Mouse (Mus musculus) cerebral cortex, adult 2 months (tissue): ENCODE data around the gene Nkg7.

ENCODE experiments used
- WGBS: fragments of 180-500 bp; shearing (Covaris S2); methylation state at CpG from one replicate; pipeline ENCODE4 v1.1.7; 2018; 5-methylcytosine and 5-hydroxymethylcytosine counted together

The Nkg7 gene

GRCm38 (mm10) chr7:43447801-43448200 lies 10.9 kb downstream of the Nkg7 start:
- 69% methylated on average over 4 of the region's 4 CpGs for WGBS

DNA sequence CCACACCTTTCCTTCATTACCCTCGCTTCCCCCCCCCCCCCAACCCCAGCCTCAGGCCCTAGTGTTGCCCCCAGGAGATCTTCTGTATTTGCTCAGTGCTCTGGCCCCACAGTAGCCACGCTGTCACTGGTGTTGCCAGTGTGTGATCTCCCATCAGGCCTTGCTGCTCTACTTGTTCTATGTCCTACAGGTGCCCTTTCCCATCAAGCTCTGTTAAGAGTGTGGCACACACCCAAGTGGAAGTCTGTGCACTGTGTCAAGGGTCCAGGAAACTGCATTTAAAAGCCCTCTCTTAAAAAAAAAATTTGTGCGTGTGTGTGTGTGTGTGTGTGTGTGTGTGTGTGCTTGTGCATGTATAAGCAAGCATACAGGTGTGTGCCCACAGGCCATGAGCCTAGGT lies 11.4 kb downstream of the Nkg7 start:
- WGBS, result 95% methylated on average over 3 of the region's 3 CpGs

DNA sequence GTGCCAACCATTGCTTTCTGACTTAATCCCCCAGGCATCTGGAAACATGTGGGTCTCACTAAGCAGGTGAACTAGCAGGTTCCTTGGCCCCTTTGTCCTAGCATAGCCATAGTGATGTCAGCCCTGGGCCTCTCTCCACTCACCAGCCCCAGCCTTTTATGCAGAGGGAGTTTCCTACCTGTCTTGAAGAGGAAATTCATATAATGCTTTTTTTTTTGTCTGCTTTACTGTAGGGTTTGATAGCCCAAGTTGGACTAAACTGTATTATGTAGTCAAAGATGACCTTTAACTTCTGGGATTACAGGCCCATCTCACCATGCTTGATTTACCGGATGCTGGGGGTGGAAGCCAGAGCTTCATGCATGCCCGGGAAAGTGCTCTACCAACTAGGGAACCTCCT lies 12.9 kb downstream of the Nkg7 start:
- WGBS, result 100% methylated on average over 2 of the region's 2 CpGs

GRCm38 (mm10) chr7:43451726-43452125 lies 14.9 kb downstream of the Nkg7 start:
- WGBS, result 90% methylated on average over 11 of the region's 11 CpGs

- 56% methylated on average over 4 of the region's 4 CpGs for WGBS
Observed at GRCm38 (mm10) chr7:43452609-43453008, 15.7 kb downstream of the Nkg7 start.

DNA sequence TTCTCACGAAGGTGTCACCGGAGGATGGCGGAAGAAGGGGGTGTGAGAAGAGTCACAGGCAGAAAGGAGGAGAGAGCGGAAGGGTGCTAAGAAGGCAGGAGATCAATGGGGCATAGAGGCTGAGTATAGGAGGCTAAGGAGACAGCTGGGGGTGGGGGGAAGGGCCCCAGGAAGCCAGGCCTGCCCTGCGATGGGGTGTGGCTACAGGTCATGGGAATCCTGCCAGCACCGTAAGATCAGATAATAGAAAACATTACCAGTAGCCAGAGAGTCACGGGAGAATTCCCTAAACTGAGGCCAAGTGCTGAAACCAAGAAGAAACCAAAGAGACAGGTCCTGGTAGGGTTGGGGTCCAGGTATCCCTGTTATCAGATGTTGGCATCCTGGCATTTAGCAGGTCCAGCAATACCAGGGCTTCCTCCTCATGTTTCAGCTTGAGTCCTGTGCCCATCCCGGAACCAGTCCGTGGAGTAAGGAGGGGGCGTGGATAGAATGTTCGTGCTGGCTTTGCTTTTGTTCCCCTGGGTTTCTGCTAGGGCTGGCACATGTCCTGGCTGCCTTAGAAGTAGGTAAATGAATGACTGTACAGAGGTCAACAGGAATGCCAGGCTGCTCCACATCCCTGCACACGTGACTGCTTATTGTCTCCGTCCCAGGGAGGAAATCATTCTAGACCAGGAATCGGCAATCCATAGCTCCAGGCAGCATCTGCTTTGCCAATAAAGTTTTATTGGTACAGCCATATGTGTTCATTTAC lies 16.9 kb downstream of the Nkg7 start:
- 83% methylated on average over 14 of the region's 14 CpGs for WGBS

GRCm38 (mm10) chr7:43454371-43454770 lies 17.5 kb downstream of the Nkg7 start:
- 89% methylated on average over 6 of the region's 6 CpGs for WGBS

DNA sequence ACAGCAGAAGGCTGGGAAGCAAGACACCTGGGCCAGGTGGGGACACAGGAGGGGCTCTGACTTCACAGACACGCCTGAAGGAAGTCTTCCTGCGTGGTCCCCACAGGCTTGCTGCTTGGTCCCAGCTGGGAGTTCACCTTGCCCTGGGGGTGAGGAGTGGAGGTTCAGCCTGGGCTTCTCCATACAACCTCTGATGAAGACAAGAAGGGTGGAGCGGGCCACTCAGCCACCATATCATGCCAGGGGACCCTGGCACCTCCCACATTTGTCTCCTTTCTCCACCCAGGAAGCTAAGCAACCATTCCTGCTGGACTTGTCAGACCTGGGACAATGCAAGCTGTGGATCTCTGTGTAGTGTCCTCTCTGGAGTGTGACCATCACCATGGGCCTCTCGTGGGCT lies 26.0 kb downstream of the Nkg7 start, which contains the start of gene Vsig10l:
Gene Vsig10l (plus strand): TSS at position 301 of the 400 bp plus-strand sequence.
- WGBS, result 70% methylated on average over 4 of the region's 4 CpGs

DNA sequence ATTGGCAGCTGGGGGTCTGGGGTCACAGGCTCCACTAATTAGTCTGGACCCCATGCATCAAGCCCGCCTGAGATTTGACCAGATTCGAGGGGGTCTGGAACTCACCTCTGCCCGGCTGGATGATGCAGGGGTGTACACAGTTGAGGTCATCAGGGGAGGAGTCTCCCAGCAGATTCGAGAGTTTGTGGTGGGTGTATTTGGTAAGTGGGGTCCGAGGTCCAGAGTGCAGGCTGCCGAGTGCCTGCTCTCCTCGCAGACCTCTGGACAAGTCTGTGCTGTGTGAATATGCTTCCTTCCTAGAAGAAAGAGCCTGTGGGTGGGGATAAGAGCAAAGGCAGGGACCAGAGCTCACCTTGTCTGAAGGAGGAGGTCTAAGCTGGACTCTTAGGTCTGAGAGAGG lies 27.1 kb downstream of the Nkg7 start:
- 86% methylated on average over 7 of the region's 7 CpGs for WGBS

GRCm38 (mm10) chr7:43464864-43465343 lies 28.0 kb downstream of the Nkg7 start:
- WGBS, result 15% methylated on average over 35 of the region's 35 CpGs

DNA sequence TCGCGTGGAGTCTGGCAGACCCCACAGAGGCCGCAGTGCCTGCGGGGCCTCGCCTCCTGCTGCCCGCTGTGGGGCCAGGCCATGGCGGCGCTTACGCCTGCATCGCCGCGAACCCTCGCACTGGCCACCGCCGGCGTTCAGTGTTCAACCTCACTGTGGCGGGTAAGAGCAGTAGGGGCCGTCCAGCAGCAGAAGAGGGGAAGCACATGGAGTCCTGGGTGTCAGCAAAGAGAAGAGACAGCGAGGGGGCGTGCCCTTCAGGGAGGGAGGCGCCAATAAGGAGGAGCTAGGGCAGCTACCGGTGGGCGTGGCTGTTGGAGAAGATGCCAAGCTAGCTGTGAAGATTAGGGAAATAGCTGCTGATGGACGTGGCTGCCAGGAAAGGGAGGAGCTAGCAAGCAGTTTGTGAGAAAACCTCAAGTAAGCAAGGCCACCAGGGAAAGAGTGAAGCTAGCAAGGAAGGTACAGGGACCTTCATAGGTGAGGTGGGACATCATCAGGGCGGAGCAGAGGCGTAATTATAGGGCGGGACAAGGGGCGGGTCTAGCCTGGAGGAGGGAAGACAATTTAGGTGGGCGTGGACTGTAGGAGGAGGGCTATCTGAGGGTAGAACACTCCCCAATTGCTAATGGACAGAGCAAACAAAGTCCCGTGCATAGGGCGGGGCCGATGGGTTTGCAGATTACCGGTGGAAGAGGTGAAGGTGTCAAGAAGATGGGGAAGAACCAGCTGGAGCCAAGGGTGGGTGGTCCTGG lies 28.6 kb downstream of the Nkg7 start:
- 1% methylated on average over 33 of the region's 33 CpGs for WGBS

GRCm38 (mm10) chr7:43466099-43466694 lies 29.3 kb downstream of the Nkg7 start:
- WGBS, result 2% methylated on average over 33 of the region's 33 CpGs

DNA sequence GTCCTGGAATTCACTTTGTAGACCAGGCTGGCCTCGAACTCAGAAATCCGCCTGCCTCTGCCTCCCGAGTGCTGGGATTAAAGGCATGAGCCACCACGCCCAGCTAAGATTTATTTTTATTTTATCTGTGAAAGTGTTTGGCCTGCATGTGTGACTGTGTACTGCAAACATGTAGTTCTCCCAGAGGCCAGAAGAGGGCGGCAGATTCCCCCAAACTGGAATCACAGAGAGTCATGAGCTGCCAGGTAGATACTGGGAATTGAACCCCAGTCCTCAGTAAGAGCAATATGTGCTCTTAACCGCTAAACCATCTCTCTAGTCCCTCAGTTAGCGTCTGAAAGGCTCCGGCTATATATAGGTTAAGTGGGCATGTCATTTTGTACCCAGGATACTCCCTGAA lies 33.5 kb downstream of the Nkg7 start:
- 55% methylated on average over 8 of the region's 8 CpGs for WGBS

DNA sequence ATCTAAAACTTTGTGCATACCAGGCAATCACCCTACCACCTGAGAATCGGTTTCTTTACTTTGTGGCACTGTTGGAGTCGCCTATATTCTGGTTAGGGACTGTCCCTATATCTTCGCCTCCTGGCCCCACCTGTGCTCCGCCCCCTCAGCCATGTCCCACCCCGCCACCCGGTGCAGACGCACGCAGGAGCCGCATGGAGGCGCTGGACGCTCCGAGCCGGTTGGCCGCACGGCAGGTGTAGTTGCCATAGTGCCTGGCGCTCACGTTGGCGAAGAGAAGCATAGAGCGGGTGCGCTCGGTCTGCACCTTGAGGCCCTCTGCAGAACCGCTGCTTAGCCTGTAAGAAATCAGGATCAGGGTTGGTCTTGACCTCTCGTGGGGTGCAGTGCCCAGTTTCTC lies 38.8 kb downstream of the Nkg7 start:
- 40% methylated on average over 23 of the region's 23 CpGs for WGBS

- WGBS, result 54% methylated on average over 13 of the region's 13 CpGs
Observed at GRCm38 (mm10) chr7:43476376-43476775, 39.5 kb downstream of the Nkg7 start.

DNA sequence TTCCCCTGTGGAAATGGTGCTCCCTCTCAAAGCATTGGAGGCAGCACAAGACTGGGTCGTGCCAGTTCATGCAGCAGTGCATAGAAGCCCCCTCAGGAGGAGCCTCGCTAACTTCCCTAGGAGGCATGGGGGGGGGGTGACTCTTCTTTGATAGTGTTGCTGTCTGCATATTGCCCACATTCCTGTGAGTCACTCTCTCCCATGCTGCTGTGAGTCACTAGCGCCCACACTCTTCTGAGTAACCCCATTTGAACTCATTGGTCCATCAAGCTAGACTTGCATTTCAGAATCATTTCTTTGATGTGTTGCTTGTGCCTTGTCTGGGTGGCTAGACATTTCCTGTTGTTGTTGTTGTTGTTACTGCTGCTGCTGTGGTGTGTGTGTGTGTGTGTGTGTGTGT lies 44.3 kb downstream of the Nkg7 start:
- WGBS, result 31% methylated on average over 3 of the region's 3 CpGs

- WGBS, result 35% methylated on average over 8 of the region's 8 CpGs
Observed at GRCm38 (mm10) chr7:43482090-43482716, 45.3 kb downstream of the Nkg7 start.

GRCm38 (mm10) chr7:43483236-43483635 lies 46.4 kb downstream of the Nkg7 start:
- 49% methylated on average over 10 of the region's 10 CpGs for WGBS
